20 mouse cellular contexts compared by ENCODE assay signal in genomic region chr12:52628771-52629170, GRCm38 (mm10).
DNase-seq lines count a peak whose midpoint lies in the region; ATAC-seq and TF ChIP-seq lines count a peak whose summit lies in the region.
"Had no signal": no experiment of that assay in that cellular context is flagged by ENCODE, and none has a peak within 500 bp of the region (broad histone marks: within the 10 kb centered on the region; RNA-seq: fewer than 3 reads in every experiment).

No protein-coding gene starts in this region.

- no peaks in the 10 kb centered on the region for H3K27me3 ChIP-seq in hindbrain, embryonic 12.5 days
- H3K27me3 ChIP-seq: heart, embryonic 15.5 days; Patski had no signal

- no peak for TF ChIP-seq CTCF in left cerebral cortex, adult 2 months (IDR thresholded peaks at IDR 0.05)

- H3K9ac ChIP-seq in hindbrain, embryonic 12.5 days, result no peak overlapping the region
- H3K9ac ChIP-seq: heart, embryonic 15.5 days had no signal

- H3K4me3 ChIP-seq in left cerebral cortex, adult 2 months, result no peak overlapping the region
- H3K4me3 ChIP-seq in hindbrain, embryonic 12.5 days, result no peak overlapping the region
- H3K4me3 ChIP-seq: heart, embryonic 15.5 days; hindbrain, embryonic 10.5 days; limb, embryonic 10.5 days; midbrain, embryonic 10.5 days had no signal

- H3K36me3 ChIP-seq in hindbrain, embryonic 12.5 days, result no peaks in the 10 kb centered on the region
- H3K36me3 ChIP-seq: heart, embryonic 15.5 days; hindbrain, embryonic 10.5 days; limb, embryonic 10.5 days; midbrain, embryonic 10.5 days had no signal

- peak overlapping the region; percentile 79; the same call in 1 of the 2 replicates for H3K27ac ChIP-seq in left cerebral cortex, adult 2 months
- H3K27ac ChIP-seq in hindbrain, embryonic 12.5 days, result no peak overlapping the region
- H3K27ac ChIP-seq: heart, embryonic 15.5 days; hindbrain, embryonic 10.5 days; limb, embryonic 10.5 days; midbrain, embryonic 10.5 days had no signal

- 68% methylated on average over 5 of the region's 5 CpGs for WGBS in hindbrain, embryonic 12.5 days

- no peak overlapping the region for H3K4me2 ChIP-seq in hindbrain, embryonic 12.5 days (replicated peaks)
- H3K4me2 ChIP-seq: heart, embryonic 15.5 days; liver, embryonic 11.5 days had no signal

- ATAC-seq in hindbrain, embryonic 12.5 days (ENCODE audit: low FRiP score), result no peak
- ATAC-seq: Patski had no signal

- no peaks in the 10 kb centered on the region for H3K4me1 ChIP-seq in hindbrain, embryonic 12.5 days
- H3K4me1 ChIP-seq: heart, embryonic 15.5 days; limb, embryonic 10.5 days had no signal

- intact Hi-C loops in left cerebral cortex, adult 2 months (cut with DNase I), result loop anchor here (2.0 kb wide), 2 partner anchors 126 to 204 kb away; partner anchors contain the start of gene Arhgap5
- intact Hi-C loops in gastrocnemius, postnatal 14 days (cut with DNase I; ENCODE audit: low total_unique reads), result loop anchor here (5.0 kb wide), 1 partner anchor 606 kb away; no protein-coding TSS in a partner anchor

- H3K9me3 ChIP-seq in hindbrain, embryonic 12.5 days (replicated peaks), result no peaks in the 10 kb centered on the region
- H3K9me3 ChIP-seq: heart, embryonic 15.5 days; hindbrain, embryonic 10.5 days; limb, embryonic 10.5 days; midbrain, embryonic 10.5 days had no signal

- DNase-seq in layer of hippocampus, adult 8-10 months (ENCODE audit: low spot score in 2 of 2), result peak; percentile 6 to 11
- no peak for DNase-seq in layer of hippocampus, adult 11-12 months (ENCODE audit: low spot score)
- DNase-seq in adrenal gland, postnatal 36 days, result peak; percentile 31 to 38
- DNase-seq in left cerebral cortex, adult 2 months (ENCODE audit: extremely low spot score in 1 of 2, low spot score in 2 of 2), result peak; percentile 21 to 31
- peak; percentile 16 for DNase-seq in right cerebral cortex, postnatal 14 days
- DNase-seq in gastrocnemius, postnatal 14 days, result no peak
- DNase-seq in heart, adult 8-10 months (ENCODE audit: low spot score), result no peak
- DNase-seq: cerebellum, adult 9-10 months; heart, adult 11 months; kidney, postnatal 4 days; lung, adult 2 months; lung, postnatal 36 days; thymus, postnatal 36 days had no signal

Comparison
In these comparisons a context has a peak if more than half of its experiments do, and no peak if none do; other contexts are left out.
1. DNase-seq: peak in layer of hippocampus, adult 8-10 months (2 of 2), adrenal gland, postnatal 36 days (2 of 2), left cerebral cortex, adult 2 months (2 of 2) and right cerebral cortex, postnatal 14 days (single experiment); none in layer of hippocampus, adult 11-12 months (single experiment), gastrocnemius, postnatal 14 days (single experiment) and heart, adult 8-10 months (single experiment).